Mouse (Mus musculus) G1E (cell line): ENCODE measurements at regions not wholly inside any gene's neighbourhood (a gene's known extent, or its start where the extent isn't known, plus 50 kb on each side); places are given as distances from the start of the nearest gene placed in this dataset.

Experiments used
- ATAC-seq: 2 replicates; pipeline ENCODE4 v1.8.0; 2016; ENCODE audit warnings: mild to moderate bottlenecking; ENCODE audit not compliant: insufficient number of reproducible peaks, poor library complexity, low FRiP score, severe bottlenecking; ENCODE audit errors: extremely low read depth
- DNase-seq: peaks from one replicate; pipeline ENCODE4 v3.0.0; 2012; ENCODE audit warnings: low spot score
- H3K27me3 ChIP-seq: 2 replicates; pipeline ENCODE4 v1.6.1; 2012; ENCODE audit warnings: mild to moderate bottlenecking, low read length, inconsistent platforms; ENCODE audit not compliant: insufficient read depth
- H3K36me3 ChIP-seq: replicated peaks from 2 replicates; pipeline ENCODE3; 2012; ENCODE audit warnings: mild to moderate bottlenecking, inconsistent platforms
- H3K4me1 ChIP-seq: 2 replicates; pipeline ENCODE4 v1.6.1; 2012; ENCODE audit warnings: low read depth, low read length, inconsistent platforms, mixed read lengths; ENCODE audit not compliant: insufficient read depth
- H3K4me3 ChIP-seq: 2 replicates; pipeline ENCODE4 v1.5.1; 2012; ENCODE audit warnings: low read depth, mild to moderate bottlenecking, inconsistent platforms, low read length, moderate library complexity, mixed read lengths
- H3K9me3 ChIP-seq: replicated peaks from 2 replicates; pipeline ENCODE4 v1.6.1; 2012; ENCODE audit warnings: inconsistent platforms
- CTCF ChIP-seq: IDR thresholded peaks from 2 replicates; pipeline ENCODE4 v1.5.1; 2012; ENCODE audit warnings: low read depth, low read length, inconsistent platforms, mixed read lengths
- GATA1 ChIP-seq: IDR thresholded peaks from 2 replicates; pipeline ENCODE4 v1.6.1; 2012; ENCODE audit warnings: borderline replicate concordance, low read length, inconsistent platforms, mixed read lengths
- GATA2 ChIP-seq: IDR thresholded peaks from 2 replicates; pipeline ENCODE4 v1.6.1; 2012; ENCODE audit warnings: low read depth, low read length, inconsistent platforms, borderline replicate concordance
- POLR2AphosphoS5 ChIP-seq: IDR thresholded peaks from 2 replicates; pipeline ENCODE4 v1.6.1; 2012; ENCODE audit warnings: low read depth, low read length, inconsistent platforms; ENCODE audit not compliant: insufficient replicate concordance
- TAL1 ChIP-seq: conservative IDR thresholded peaks from 2 replicates; pipeline ENCODE4 v1.6.1; 2012; ENCODE audit warnings: low read depth, low read length, inconsistent platforms, mixed read lengths

GRCm38 (mm10) chr2:6263565-6263964 lies 50.7 kb upstream of the Echdc3 start:
- no peaks in the 10 kb centered on the region for H3K27me3 ChIP-seq
- ATAC-seq = 0 out of 2 replicates have a peak, but pooled peaks have one; percentile 6
- DNase-seq = no peak
- no peak overlapping the region; the same call in 1 of the 2 replicates for H3K4me3 ChIP-seq
- no peaks in the 10 kb centered on the region for H3K36me3 ChIP-seq
- peaks cover 10% of the 10 kb centered on the region for H3K9me3 ChIP-seq
- H3K4me1 ChIP-seq = peaks cover 56% of the 10 kb centered on the region
- TF ChIP-seq GATA1 (no peak), POLR2AphosphoS5 (no peak), GATA2 (no peak), TAL1 (no peak), CTCF (no peak)

GRCm38 (mm10) chr2:6264085-6264783 lies 51.4 kb upstream of the Echdc3 start:
- TF ChIP-seq CTCF (no peak), POLR2AphosphoS5 (no peak), GATA2 (no peak), GATA1 (no peak), TAL1 (peak; percentile 66)
- no peaks in the 10 kb centered on the region for H3K27me3 ChIP-seq
- peaks cover 57% of the 10 kb centered on the region for H3K4me1 ChIP-seq
- DNase-seq = peak; percentile 48
- ATAC-seq = peak; percentile 75
- H3K4me3 ChIP-seq = peak overlapping the region; percentile 14; the same call in 1 of the 2 replicates
- peaks cover 10% of the 10 kb centered on the region for H3K9me3 ChIP-seq
- H3K36me3 ChIP-seq = no peaks in the 10 kb centered on the region

GRCm38 (mm10) chr2:6265117-6265516 lies 52.3 kb upstream of the Echdc3 start:
- ATAC-seq (no peak), DNase-seq (no peak)
- Histone ChIP-seq H3K4me3 (no peak overlapping the region), H3K9me3 (peaks cover 9% of the 10 kb centered on the region), H3K4me1 (peaks cover 57% of the 10 kb centered on the region), H3K27me3 (no peaks in the 10 kb centered on the region), H3K36me3 (no peaks in the 10 kb centered on the region)
- TF ChIP-seq GATA2 = no peak
- no peak for TF ChIP-seq GATA1
- no peak for TF ChIP-seq TAL1

- ATAC-seq (no peak), DNase-seq (no peak)
- H3K4me3 ChIP-seq = no peak overlapping the region; the same call in 1 of the 2 replicates
- H3K36me3 ChIP-seq = no peaks in the 10 kb centered on the region
- no peaks in the 10 kb centered on the region for H3K27me3 ChIP-seq
- peaks cover 64% of the 10 kb centered on the region for H3K4me1 ChIP-seq
- no peak for TF ChIP-seq GATA1
- no peak for TF ChIP-seq CTCF
- TF ChIP-seq GATA2 = no peak
- no peak for TF ChIP-seq TAL1
- no peak for TF ChIP-seq POLR2AphosphoS5
- peaks cover 6% of the 10 kb centered on the region for H3K9me3 ChIP-seq
These were observed 54.2 kb upstream of the Echdc3 start for GRCm38 (mm10) chr2:6267066-6267465.

GRCm38 (mm10) chr2:6267537-6267936 lies 54.7 kb upstream of the Echdc3 start:
- ATAC-seq (peak; percentile 38), DNase-seq (peak; percentile 66)
- TF ChIP-seq GATA1 = no peak
- no peak for TF ChIP-seq GATA2
- TF ChIP-seq TAL1 = 0 out of 2 replicates have a peak, but pooled peaks have one; percentile 5
- TF ChIP-seq POLR2AphosphoS5 = no peak
- Histone ChIP-seq H3K36me3 (no peaks in the 10 kb centered on the region), H3K27me3 (no peaks in the 10 kb centered on the region), H3K4me1 (peaks cover 65% of the 10 kb centered on the region), H3K4me3 (peak overlapping the region; percentile 8; the same call in 1 of the 2 replicates), H3K9me3 (peaks cover 6% of the 10 kb centered on the region)

GRCm38 (mm10) chr2:6272514-6272913 lies 50.0 kb upstream of the Usp6nl start:
- Histone ChIP-seq H3K4me1 (peaks cover 49% of the 10 kb centered on the region), H3K9me3 (no peaks in the 10 kb centered on the region), H3K4me3 (no peak overlapping the region), H3K36me3 (no peaks in the 10 kb centered on the region), H3K27me3 (no peaks in the 10 kb centered on the region)
- TF ChIP-seq GATA1 (no peak), POLR2AphosphoS5 (no peak), TAL1 (no peak), CTCF (no peak), GATA2 (no peak)
- no peak for ATAC-seq
- DNase-seq = no peak
